Mouse (Mus musculus) sigmoid colon, adult 10 weeks (tissue): ENCODE data around the gene Nxph4. TPM values are rescaled to one million over a fixed set of nuclear protein-coding genes. Genes with fewer than 3 reads are reported as not detected.

ENCODE experiments used
- polyA plus RNA-seq: library from polyadenylated mRNA; stranded (reverse); fragments of 350-450 nt; fragmentation: Illumina TruSeq; extraction: RNeasy Lipid Tissue Mini Kit (QIAGEN cat#74804); gene quantifications from one replicate; pipeline ENCODE4 v1.2.3, GENCODE M21; 2014; ENCODE audit warnings: low read depth, low replicate concordance

Gene Nxph4
- not detected for polyA plus RNA-seq

DNA sequence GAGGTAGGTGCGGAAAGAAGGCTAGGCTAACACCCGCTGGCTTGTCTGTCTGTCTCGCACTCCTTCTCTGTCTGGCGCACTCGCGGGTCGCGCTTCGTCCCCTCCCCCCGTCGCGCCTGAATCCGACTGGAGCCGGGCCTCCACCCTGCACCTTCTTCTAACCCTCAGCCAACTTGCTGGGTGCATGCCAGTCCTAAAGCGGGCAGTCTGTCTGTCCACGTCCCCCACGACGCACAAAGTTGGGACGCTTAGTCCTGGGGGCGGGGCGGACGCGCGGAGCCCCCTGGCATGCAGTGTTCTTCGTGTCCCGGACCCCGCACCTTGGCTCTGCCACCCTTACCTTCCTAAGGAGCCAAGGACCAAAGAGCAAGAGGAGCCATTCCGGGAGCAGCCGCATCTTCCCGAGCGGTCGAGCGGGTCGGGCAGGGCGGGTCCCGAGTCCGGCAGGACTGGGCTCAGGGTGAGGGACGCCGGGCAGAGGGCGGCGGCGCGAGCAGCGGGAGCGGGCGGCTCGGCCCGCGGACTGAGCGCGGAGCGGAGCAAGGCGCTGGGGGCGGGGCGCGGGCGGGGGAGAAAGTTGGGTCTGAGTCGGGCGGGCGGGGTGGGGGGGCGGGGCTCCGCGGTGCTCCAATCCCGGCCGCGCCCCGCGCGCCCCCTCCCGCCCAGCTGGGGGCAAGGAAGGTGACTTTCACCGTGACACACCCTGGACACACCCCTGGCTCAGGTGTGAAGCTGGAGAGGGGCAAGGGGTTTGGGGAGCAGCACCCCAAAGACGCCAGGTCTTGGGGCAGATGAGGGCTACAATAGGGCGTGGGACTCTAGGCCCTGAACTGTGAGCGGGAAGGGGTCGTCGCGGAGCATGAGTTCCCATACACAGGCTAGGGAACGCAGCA lies at the start of gene Nxph4:
Gene Nxph4 (minus strand): TSS at position 524 of the 893 bp plus-strand sequence.

DNA sequence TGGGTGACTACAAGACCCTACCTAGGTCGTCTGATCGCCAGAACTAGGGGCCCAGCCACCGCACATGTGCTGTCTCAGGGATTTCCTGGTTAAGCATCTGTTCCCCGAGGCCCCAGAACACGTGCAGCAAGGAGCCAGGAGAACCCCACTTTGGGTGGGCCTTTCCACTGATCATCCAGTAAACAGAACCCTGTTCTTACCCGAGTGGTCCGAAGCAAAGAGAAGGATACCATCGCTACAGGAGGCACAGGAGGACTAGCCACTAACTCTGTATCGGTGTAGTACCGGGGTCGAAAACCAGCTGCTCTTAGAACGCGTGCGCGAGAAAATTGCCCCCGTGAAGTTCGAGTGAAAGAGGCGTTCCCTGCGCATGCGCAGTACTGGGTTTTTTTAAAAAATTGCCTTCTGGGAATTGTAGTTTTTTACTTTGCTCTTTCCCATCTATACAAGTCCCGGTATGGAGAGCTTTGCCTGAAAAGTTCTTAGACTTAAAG lies 12.2 kb downstream of the Nxph4 start, which contains the start of gene Shmt2:
Gene Shmt2 (minus strand): TSS at position 357 of the 494 bp plus-strand sequence.

DNA sequence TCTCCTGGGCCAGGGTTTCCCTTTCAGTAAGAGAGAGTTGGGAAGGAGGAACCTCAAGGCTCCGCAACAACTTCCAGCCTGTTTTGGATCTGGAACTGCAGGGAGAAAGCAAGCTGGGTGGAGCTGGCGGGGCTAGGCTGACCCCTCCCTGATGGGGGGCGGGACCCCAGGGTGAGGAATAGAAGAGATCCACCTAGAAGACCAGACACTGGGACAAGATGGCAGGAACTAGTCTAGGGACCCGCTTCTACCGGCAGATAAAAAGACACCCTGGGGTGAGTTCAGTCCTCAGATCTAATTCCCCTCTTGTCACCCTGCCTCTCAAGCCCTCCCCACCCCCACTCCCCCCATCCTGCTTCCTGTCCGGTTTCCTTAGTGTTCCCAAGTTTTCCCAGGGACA lies 19.6 kb downstream of the Nxph4 start, which contains the start of gene Ndufa4l2:
Gene Ndufa4l2 (plus strand): TSS at position 204 of the 400 bp plus-strand sequence.

DNA sequence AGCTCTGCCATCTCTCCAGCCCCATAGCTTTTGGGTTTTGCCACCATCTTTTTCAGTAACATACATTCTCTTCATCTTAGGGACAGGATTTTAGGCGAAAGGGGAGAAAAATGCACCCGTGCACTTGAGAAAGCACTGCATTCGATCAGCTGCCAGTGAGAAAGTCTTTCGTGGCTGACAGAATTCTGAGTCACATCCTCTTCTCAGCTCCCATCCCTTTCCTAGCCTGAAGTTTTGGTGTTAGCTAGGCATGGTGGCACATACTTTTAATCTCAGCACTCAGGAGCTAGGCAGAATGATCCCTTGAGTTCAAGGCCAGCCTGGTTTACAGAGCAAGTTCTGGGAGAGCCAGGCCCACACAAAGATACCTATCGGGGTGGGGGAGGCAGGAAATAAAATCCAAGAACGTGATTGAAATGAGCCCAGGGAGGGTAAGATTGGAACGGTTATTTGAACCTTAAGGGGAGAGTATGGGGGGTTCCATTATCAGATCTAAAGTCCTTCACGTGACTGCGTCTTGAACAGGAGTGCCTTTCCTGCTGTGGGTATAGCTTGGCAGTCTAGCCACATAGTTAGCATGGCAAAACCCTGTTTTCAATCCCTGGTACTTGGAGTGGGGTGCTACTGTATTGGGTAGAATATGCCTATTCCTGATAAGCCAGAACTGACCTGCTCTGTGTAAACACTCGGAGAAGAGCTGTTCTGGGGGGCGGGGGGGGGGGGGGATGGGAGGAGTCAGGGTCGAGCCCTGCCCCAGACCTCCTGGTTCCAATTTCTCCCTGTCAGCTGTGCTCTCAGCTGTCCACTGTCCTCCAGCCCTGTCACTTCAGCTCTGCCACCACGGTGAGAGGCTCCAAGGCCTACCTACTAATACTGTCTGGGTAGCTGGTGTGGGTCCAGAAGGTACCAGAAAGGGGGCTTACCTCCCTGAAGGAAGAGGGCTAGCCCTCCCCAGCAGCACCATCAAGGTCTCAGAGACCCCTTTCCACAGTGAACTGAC lies 33.2 kb downstream of the Nxph4 start, which contains the start of gene Stac3:
Gene Stac3 (plus strand): TSS at position 793 of the 1,000 bp plus-strand sequence.

Other genes with a start within 250 kb of the Nxph4 start
- gene Mbd6, start 245.5 kb downstream of the Nxph4 start, polyA plus RNA-seq: 3.3 TPM
- gene Mars, start 222.8 kb downstream of the Nxph4 start, polyA plus RNA-seq: 5.4 TPM
- gene Arhgap9, start 212.6 kb downstream of the Nxph4 start, polyA plus RNA-seq: 0.41 TPM
- 0.38 TPM for gene Gli1, start 192.6 kb downstream of the Nxph4 start, polyA plus RNA-seq
- gene Inhbe, start 180.1 kb downstream of the Nxph4 start, polyA plus RNA-seq: not detected
- not detected for gene Inhbc, start 164.1 kb downstream of the Nxph4 start, polyA plus RNA-seq
- 192 TPM for gene R3hdm2, start 154.2 kb downstream of the Nxph4 start, polyA plus RNA-seq
- not detected for gene Stac3, start 32.9 kb downstream of the Nxph4 start, polyA plus RNA-seq
- not detected for gene Ndufa4l2, start 19.6 kb downstream of the Nxph4 start, polyA plus RNA-seq
- gene Shmt2, start 12.1 kb downstream of the Nxph4 start, polyA plus RNA-seq: 0.91 TPM
- gene Lrp1, start 86.6 kb upstream of the Nxph4 start, polyA plus RNA-seq: 2.3 TPM
- 34.2 TPM for gene Stat6, start 108.4 kb upstream of the Nxph4 start, polyA plus RNA-seq
- gene Nemp1, start 132.3 kb upstream of the Nxph4 start, polyA plus RNA-seq: 10.6 TPM
- gene Nab2, start 134.0 kb upstream of the Nxph4 start, polyA plus RNA-seq: 0.35 TPM
- gene Myo1a, start 170.6 kb upstream of the Nxph4 start, polyA plus RNA-seq: 74.7 TPM
- gene Tac2, start 189.9 kb upstream of the Nxph4 start, polyA plus RNA-seq: not detected
- 4.1 TPM for gene Zbtb39, start 205.0 kb upstream of the Nxph4 start, polyA plus RNA-seq
- 0.09 TPM for gene Gpr182, start 217.2 kb upstream of the Nxph4 start, polyA plus RNA-seq
- 1.2 TPM for gene Rdh1, start 225.2 kb upstream of the Nxph4 start, polyA plus RNA-seq
- not detected for gene Rdh16f1, start 225.2 kb upstream of the Nxph4 start, polyA plus RNA-seq
- 27.8 TPM for gene Rdh9, start 241.8 kb upstream of the Nxph4 start, polyA plus RNA-seq